Mouse (Mus musculus): Measurements from ENCODE around the gene Stac2. TPM values are rescaled to one million over a fixed set of nuclear protein-coding genes. Genes with fewer than 3 reads are reported as not detected.

Gene Stac2
- total and polyA plus RNA-seq, 3 experiments, result 0.07 TPM; not detected in 2

GRCm38 (mm10) chr11:98057466-98057865 is 4.2 kb upstream of the Stac2 start:
- no peak for TF ChIP-seq BHLHE40 (IDR thresholded peaks at IDR 0.05; ENCODE audit: low read depth, low read length)
- TF ChIP-seq JUND (conservative IDR thresholded peaks at IDR 0.05; ENCODE audit: low read depth, low read length), result no peak
- TF ChIP-seq MAZ (IDR thresholded peaks at IDR 0.05; ENCODE audit: low read depth, low read length), result 0 out of 2 replicates have a peak, but pooled peaks have one; percentile 20
- 0 out of 2 replicates have a peak, but pooled peaks have one; percentile 6 for TF ChIP-seq ELF1 (IDR thresholded peaks at IDR 0.05; ENCODE audit: low read depth, low read length)
- TF ChIP-seq CHD1 (IDR thresholded peaks at IDR 0.05; ENCODE audit: low read depth, low read length), result no peak
- Histone ChIP-seq H3K4me1 (ENCODE audit: control insufficient read depth in 1 of 2, insufficient read depth in 2 of 2) (peaks cover 20 to 28% of the 10 kb centered on the region in 2 experiments), H3K9me3 (replicated peaks; ENCODE audit: low read length) (peaks cover 13% of the 10 kb centered on the region), H3K4me3 (replicated peaks in 1 of 3; ENCODE audit: low read depth in 2 of 3, low read length in 2 of 3, poor library complexity in 1 of 3) (no peak overlapping the region), H3K79me2 (replicated peaks; ENCODE audit: control insufficient read depth, extremely low read depth, insufficient read depth, poor library complexity, severe bottlenecking) (no peaks in the 10 kb centered on the region), H3K27ac (ENCODE audit: insufficient read depth, low read depth) (no peak overlapping the region), H3K9ac (ENCODE audit: insufficient read depth, low read depth) (no peak overlapping the region), H3K27me3 (replicated peaks) (no peaks in the 10 kb centered on the region), H3K36me3 (replicated peaks in 1 of 2; ENCODE audit: control insufficient read depth in 1 of 2, insufficient read depth in 1 of 2, low read length in 1 of 2) (no peaks in the 10 kb centered on the region), H3K4me2 (ENCODE audit: insufficient read depth, low read depth, poor library complexity, severe bottlenecking) (no peak overlapping the region)
- dilution Hi-C loops (cut with MboI; ENCODE audit: extremely low pct_ligation_motif_present, extremely low pct_unique_long_range_greater_than_20kb, low sequenced_read_pairs) (no loop called here), in situ Hi-C loops (cut with MboI; ENCODE audit: low pct_ligation_motif_present, low pct_unique_long_range_greater_than_20kb, low sequenced_read_pairs) (no loop called here)
- no peak for DNase-seq (ENCODE audit: extremely low read depth)

- in situ Hi-C loops (cut with MboI; ENCODE audit: low pct_ligation_motif_present, low pct_unique_long_range_greater_than_20kb, low sequenced_read_pairs), result no loop called here
- no peaks in the 10 kb centered on the region for H3K79me2 ChIP-seq (replicated peaks; ENCODE audit: control insufficient read depth, extremely low read depth, insufficient read depth, poor library complexity, severe bottlenecking)
- DNase-seq (ENCODE audit: extremely low read depth), result no peak
- no peaks in the 10 kb centered on the region for H3K27me3 ChIP-seq (replicated peaks)
- TF ChIP-seq CTCF (conservative IDR thresholded peaks at IDR 0.05 in 1 of 2, IDR thresholded peaks at IDR 0.05 in 1 of 2; ENCODE audit: low read depth in 2 of 2, low read length in 2 of 2), result no peak
- TF ChIP-seq BHLHE40 (IDR thresholded peaks at IDR 0.05; ENCODE audit: low read depth, low read length), result no peak
- no peak for TF ChIP-seq MAZ (IDR thresholded peaks at IDR 0.05; ENCODE audit: low read depth, low read length)
- no peak for TF ChIP-seq NELFE (IDR thresholded peaks at IDR 0.05; ENCODE audit: low read depth, low read length)
- TF ChIP-seq POLR2A (IDR thresholded peaks at IDR 0.05; ENCODE audit: low read depth, low read length), result no peak
- TF ChIP-seq MXI1 (IDR thresholded peaks at IDR 0.05; ENCODE audit: low read depth, low read length), result no peak
- no peak for TF ChIP-seq PAX5 (IDR thresholded peaks at IDR 0.05; ENCODE audit: low read length)
- H3K4me1 ChIP-seq (ENCODE audit: control insufficient read depth in 1 of 2, insufficient read depth in 2 of 2), result peaks cover 15 to 46% of the 10 kb centered on the region in 2 experiments
- dilution Hi-C loops (cut with MboI; ENCODE audit: extremely low pct_ligation_motif_present, extremely low pct_unique_long_range_greater_than_20kb, low sequenced_read_pairs), result no loop called here
- H3K36me3 ChIP-seq (replicated peaks in 1 of 2; ENCODE audit: control insufficient read depth in 1 of 2, insufficient read depth in 1 of 2, low read length in 1 of 2), result no peaks in the 10 kb centered on the region
- no peak overlapping the region for H3K27ac ChIP-seq (ENCODE audit: insufficient read depth, low read depth)
- H3K4me3 ChIP-seq (replicated peaks in 1 of 3; ENCODE audit: low read depth in 2 of 3, low read length in 2 of 3, poor library complexity in 1 of 3), result no peak overlapping the region
- H3K9ac ChIP-seq (ENCODE audit: insufficient read depth, low read depth), result no peak overlapping the region
- no peak overlapping the region for H3K4me2 ChIP-seq (ENCODE audit: insufficient read depth, low read depth, poor library complexity, severe bottlenecking)
- H3K9me3 ChIP-seq (replicated peaks; ENCODE audit: low read length), result peaks cover 19% of the 10 kb centered on the region
Measured at GRCm38 (mm10) chr11:98052129-98052988, 903 bp downstream of the Stac2 start.

- Histone ChIP-seq H3K79me2 (replicated peaks; ENCODE audit: control insufficient read depth, extremely low read depth, insufficient read depth, poor library complexity, severe bottlenecking) (no peaks in the 10 kb centered on the region), H3K27me3 (replicated peaks) (no peaks in the 10 kb centered on the region), H3K4me1 (ENCODE audit: control insufficient read depth in 1 of 2, insufficient read depth in 2 of 2) (peaks cover 15 to 48% of the 10 kb centered on the region in 2 experiments), H3K36me3 (replicated peaks in 1 of 2; ENCODE audit: control insufficient read depth in 1 of 2, insufficient read depth in 1 of 2, low read length in 1 of 2) (no peaks in the 10 kb centered on the region), H3K4me2 (ENCODE audit: insufficient read depth, low read depth, poor library complexity, severe bottlenecking) (no peak overlapping the region), H3K27ac (ENCODE audit: insufficient read depth, low read depth) (no peak overlapping the region), H3K9ac (ENCODE audit: insufficient read depth, low read depth) (no peak overlapping the region), H3K9me3 (replicated peaks; ENCODE audit: low read length) (peaks cover 19% of the 10 kb centered on the region), H3K4me3 (replicated peaks in 1 of 3; ENCODE audit: low read depth in 2 of 3, low read length in 2 of 3, poor library complexity in 1 of 3) (no peak overlapping the region)
- in situ Hi-C loops (cut with MboI; ENCODE audit: low pct_ligation_motif_present, low pct_unique_long_range_greater_than_20kb, low sequenced_read_pairs) (no loop called here), dilution Hi-C loops (cut with MboI; ENCODE audit: extremely low pct_ligation_motif_present, extremely low pct_unique_long_range_greater_than_20kb, low sequenced_read_pairs) (no loop called here)
- DNase-seq (ENCODE audit: extremely low read depth), result no peak
- no peak for TF ChIP-seq E2F4 (IDR thresholded peaks at IDR 0.05; ENCODE audit: insufficient replicate concordance, low read depth, low read length)
- TF ChIP-seq GABPA (IDR thresholded peaks at IDR 0.05; ENCODE audit: insufficient replicate concordance, low read depth, low read length), result no peak
- TF ChIP-seq ETS1 (conservative IDR thresholded peaks at IDR 0.05; ENCODE audit: low read depth, low read length), result no peak
- no peak for TF ChIP-seq CTCF (conservative IDR thresholded peaks at IDR 0.05 in 1 of 2, IDR thresholded peaks at IDR 0.05 in 1 of 2; ENCODE audit: low read depth in 2 of 2, low read length in 2 of 2)
- TF ChIP-seq HCFC1 (IDR thresholded peaks at IDR 0.05; ENCODE audit: low read depth, low read length), result no peak
- no peak for TF ChIP-seq CHD1 (IDR thresholded peaks at IDR 0.05; ENCODE audit: low read depth, low read length)
- no peak for TF ChIP-seq BHLHE40 (IDR thresholded peaks at IDR 0.05; ENCODE audit: low read depth, low read length)
- TF ChIP-seq JUND (conservative IDR thresholded peaks at IDR 0.05; ENCODE audit: low read depth, low read length), result no peak
- TF ChIP-seq TBP (conservative IDR thresholded peaks at IDR 0.05; ENCODE audit: low read depth, low read length), result no peak
- no peak for TF ChIP-seq ZKSCAN1 (IDR thresholded peaks at IDR 0.05; ENCODE audit: borderline replicate concordance, low read depth, low read length)
- TF ChIP-seq ZNF384 (IDR thresholded peaks at IDR 0.05; ENCODE audit: low read depth, low read length), result no peak
- TF ChIP-seq RAD21 (IDR thresholded peaks at IDR 0.05; ENCODE audit: low read depth, low read length), result no peak
- no peak for TF ChIP-seq USF1 (IDR thresholded peaks at IDR 0.05; ENCODE audit: low read depth, low read length)
- TF ChIP-seq MYC (IDR thresholded peaks at IDR 0.05; ENCODE audit: low read depth, low read length), result no peak
- TF ChIP-seq SIN3A (IDR thresholded peaks at IDR 0.05; ENCODE audit: low read length), result no peak
- TF ChIP-seq MAX (IDR thresholded peaks at IDR 0.05; ENCODE audit: low read length), result no peak
- TF ChIP-seq NRF1 (IDR thresholded peaks at IDR 0.05; ENCODE audit: low read depth, low read length), result no peak
Measured at GRCm38 (mm10) chr11:98051611-98052128, 1.6 kb downstream of the Stac2 start.
